Mouse (Mus musculus) cerebellum, adult 2 months (tissue): ENCODE measurements at regions not wholly inside any gene's neighbourhood (a gene's known extent, or its start where the extent isn't known, plus 50 kb on each side); places are given as distances from the start of the nearest gene placed in this dataset.

Experiments used
- CTCF ChIP-seq: fragments of 200-500 bp; IDR thresholded peaks from 2 replicates; pipeline ENCODE4 v1.5.1; 2011; ENCODE audit warnings: low read depth, mild to moderate bottlenecking, control low read depth, low read length, moderate library complexity, borderline replicate concordance; ENCODE audit not compliant: insufficient read depth
- POLR2A ChIP-seq: fragments of 200-500 bp; IDR thresholded peaks from 2 replicates; pipeline ENCODE4 v1.6.1; 2011; ENCODE audit warnings: low read length, control low read depth, borderline replicate concordance; ENCODE audit not compliant: insufficient read depth

- TF ChIP-seq POLR2A (no peak), CTCF (no peak)
Observed at GRCm38 (mm10) chr13:78904102-78904501, 704.5 kb upstream of the Nr2f1 start.
